Mouse (Mus musculus) hindbrain, embryonic 14.5 days (tissue): ENCODE data around the gene Stt3a. TPM values are rescaled to one million over a fixed set of nuclear protein-coding genes. Genes with fewer than 3 reads are reported as not detected.

Experiments used
- ATAC-seq: fragments of 200-750 bp; cut with Nextera tagmentation; 2 replicates; pipeline ENCODE4 v1.8.0; 2017; ENCODE audit warnings: moderate number of reproducible peaks, mild to moderate bottlenecking, moderate TSS enrichment, moderate library complexity; ENCODE audit not compliant: low FRiP score
- DNase-seq: peaks from one replicate; pipeline ENCODE4 v3.0.0-alpha.2; 2015; ENCODE audit warnings: low spot score
- H3K27ac ChIP-seq: fragments of 300-500 bp; sonication (generic); 2 replicates; pipeline ENCODE4 v1.5.1; 2014; ENCODE audit warnings: mild to moderate bottlenecking, moderate library complexity
- H3K27me3 ChIP-seq: fragments of 300-500 bp; sonication (generic); 2 replicates; pipeline ENCODE4 v1.6.1; 2014; ENCODE audit warnings: mild to moderate bottlenecking, low read length, mixed read lengths; ENCODE audit not compliant: control insufficient read depth, insufficient read depth
- H3K36me3 ChIP-seq: fragments of 300-500 bp; sonication (generic); replicated peaks from 2 replicates; pipeline ENCODE4 v1.6.1; 2014; ENCODE audit not compliant: control insufficient read depth, insufficient read depth
- H3K4me1 ChIP-seq: fragments of 300-500 bp; sonication (generic); replicated peaks from 2 replicates; pipeline ENCODE4 v1.6.1; 2014; ENCODE audit warnings: antibody characterized with exemption, low read length, mixed read lengths; ENCODE audit not compliant: control insufficient read depth, insufficient read depth
- H3K4me2 ChIP-seq: fragments of 300-500 bp; sonication (generic); replicated peaks from 2 replicates; pipeline ENCODE4 v1.6.1; 2014; ENCODE audit warnings: mild to moderate bottlenecking, moderate library complexity
- H3K4me3 ChIP-seq: fragments of 300-500 bp; sonication (generic); replicated peaks from 2 replicates; pipeline ENCODE4 v1.5.1; 2014; ENCODE audit warnings: mild to moderate bottlenecking, low read length
- H3K9ac ChIP-seq: fragments of 300-500 bp; sonication (generic); 2 replicates; pipeline ENCODE4 v1.6.1; 2014
- H3K9me3 ChIP-seq: fragments of 300-500 bp; sonication (generic); 2 replicates; pipeline ENCODE4 v1.6.1; 2016; ENCODE audit warnings: low read length; ENCODE audit not compliant: control insufficient read depth
- WGBS: fragments of 180-500 bp; shearing (Covaris S2); extraction: QIAGEN DNeasy Blood & Tissue Kit; methylation state at CpG from one replicate; pipeline ENCODE4 v1.1.7; 2014; 5-methylcytosine and 5-hydroxymethylcytosine counted together
- polyA plus RNA-seq: library from polyadenylated mRNA; unstranded; fragments of >200 nt; fragmentation: Nextera tagmentation; extraction: Ambion mirVana; gene quantifications from 2 replicates; pipeline ENCODE4 v1.2.1, GENCODE M21; 2014

Stt3a gene
- polyA plus RNA-seq, 1 experiment from 2014 or later, result 79.8 TPM

GRCm38 (mm10) chr9:36796781-36797555 is 29.5 kb upstream of the Stt3a start, which contains the start of gene Ei24:
Gene Ei24, minus strand, starts transcription at chr9:36797393.
- ATAC-seq (peak; percentile 99), DNase-seq (peak; percentile 79)
- H3K27ac ChIP-seq, result peak within 1 kb of the TSS; percentile 75
- H3K4me2 ChIP-seq, result peak within 1 kb of the TSS; percentile 72
- under 1% methylated on average over 63 of the region's 66 CpGs for WGBS
- peak within 1 kb of the TSS; percentile 95 for H3K9ac ChIP-seq
- peaks cover 16% of the 10 kb centered on the region for H3K4me1 ChIP-seq
- H3K36me3 ChIP-seq, result peaks cover 9% of the 10 kb centered on the region; the same call in 1 of the 2 replicates
- no peaks in the 10 kb centered on the region for H3K27me3 ChIP-seq
- no peaks in the 10 kb centered on the region for H3K9me3 ChIP-seq
- peak within 1 kb of the TSS; percentile 78 for H3K4me3 ChIP-seq

GRCm38 (mm10) chr9:36796224-36796623 is 28.7 kb upstream of the Stt3a start:
- Histone ChIP-seq H3K36me3 (peaks cover 17% of the 10 kb centered on the region), H3K4me1 (peaks cover 16% of the 10 kb centered on the region), H3K9me3 (no peaks in the 10 kb centered on the region), H3K27ac (0 out of 2 replicates have a peak overlapping the region, but pooled peaks have one; percentile 75), H3K4me2 (peak overlapping the region; percentile 72), H3K4me3 (peak overlapping the region; percentile 78), H3K27me3 (no peaks in the 10 kb centered on the region), H3K9ac (peak overlapping the region; percentile 95)
- DNase-seq (peak; percentile 30), ATAC-seq (no peak)
- 14% methylated on average over 5 of the region's 5 CpGs for WGBS

GRCm38 (mm10) chr9:36795556-36795955 is 28.1 kb upstream of the Stt3a start:
- peak overlapping the region; percentile 72 for H3K4me2 ChIP-seq
- H3K27me3 ChIP-seq, result no peaks in the 10 kb centered on the region
- peak overlapping the region; percentile 78; the same call in 1 of the 2 replicates for H3K4me3 ChIP-seq
- H3K27ac ChIP-seq, result no peak overlapping the region
- H3K9me3 ChIP-seq, result no peaks in the 10 kb centered on the region
- 94% methylated on average over 1 of the region's 1 CpGs for WGBS
- DNase-seq (no peak), ATAC-seq (no peak)
- H3K9ac ChIP-seq, result peak overlapping the region; percentile 95; the same call in 1 of the 2 replicates
- H3K36me3 ChIP-seq, result peaks cover 23% of the 10 kb centered on the region
- peaks cover 16% of the 10 kb centered on the region for H3K4me1 ChIP-seq

- Histone ChIP-seq H3K4me2 (no peak overlapping the region), H3K27ac (no peak overlapping the region), H3K9me3 (no peaks in the 10 kb centered on the region), H3K27me3 (no peaks in the 10 kb centered on the region), H3K4me3 (no peak overlapping the region), H3K4me1 (peaks cover 16% of the 10 kb centered on the region), H3K9ac (no peak overlapping the region), H3K36me3 (peaks cover 33% of the 10 kb centered on the region)
- no peak for DNase-seq
- 76% methylated on average over 2 of the region's 2 CpGs for WGBS
- ATAC-seq, result no peak
These were observed 27.0 kb upstream of the Stt3a start for GRCm38 (mm10) chr9:36794487-36794886.

- Histone ChIP-seq H3K4me1 (peaks cover 16% of the 10 kb centered on the region), H3K4me3 (no peak overlapping the region), H3K9me3 (no peaks in the 10 kb centered on the region), H3K4me2 (no peak overlapping the region), H3K36me3 (peaks cover 56% of the 10 kb centered on the region), H3K27me3 (no peaks in the 10 kb centered on the region), H3K9ac (no peak overlapping the region), H3K27ac (no peak overlapping the region)
- ATAC-seq (no peak), DNase-seq (no peak)
- WGBS, result 96% methylated on average over 3 of the region's 3 CpGs
These were observed 24.7 kb upstream of the Stt3a start for GRCm38 (mm10) chr9:36792191-36792590.

GRCm38 (mm10) chr9:36783921-36784320 is 16.4 kb upstream of the Stt3a start:
- ATAC-seq, result no peak
- Histone ChIP-seq H3K4me1 (no peaks in the 10 kb centered on the region), H3K36me3 (peaks cover 98% of the 10 kb centered on the region), H3K4me3 (no peak overlapping the region), H3K27me3 (no peaks in the 10 kb centered on the region), H3K9ac (no peak overlapping the region), H3K9me3 (no peaks in the 10 kb centered on the region), H3K27ac (no peak overlapping the region), H3K4me2 (no peak overlapping the region)
- no peak for DNase-seq
- 96% methylated on average over 2 of the region's 2 CpGs for WGBS

- Histone ChIP-seq H3K27ac (no peak overlapping the region), H3K4me1 (peaks cover 17% of the 10 kb centered on the region; the same call in 1 of the 2 replicates), H3K36me3 (peaks cover 9% of the 10 kb centered on the region), H3K27me3 (no peaks in the 10 kb centered on the region), H3K4me3 (no peak overlapping the region), H3K9me3 (no peaks in the 10 kb centered on the region), H3K4me2 (peak overlapping the region; percentile 78; the same call in 1 of the 2 replicates), H3K9ac (no peak overlapping the region)
- DNase-seq (no peak), ATAC-seq (no peak)
- 85% methylated on average over 1 of the region's 1 CpGs for WGBS
These were observed 1.6 kb upstream of the Stt3a start for GRCm38 (mm10) chr9:36769048-36769413.

GRCm38 (mm10) chr9:36768156-36769047 is 923 bp upstream of the Stt3a start:
- peak; percentile 24 for DNase-seq
- Histone ChIP-seq H3K27me3 (no peaks in the 10 kb centered on the region), H3K9ac (peak overlapping the region; percentile 73), H3K9me3 (no peaks in the 10 kb centered on the region), H3K4me2 (peak overlapping the region; percentile 78), H3K36me3 (peaks cover 15% of the 10 kb centered on the region), H3K4me1 (peaks cover 17% of the 10 kb centered on the region; the same call in 1 of the 2 replicates), H3K27ac (peak overlapping the region; percentile 83), H3K4me3 (peak overlapping the region; percentile 60)
- ATAC-seq, result 0 out of 2 replicates have a peak, but pooled peaks have one; percentile 0
- 14% methylated on average over 25 of the region's 25 CpGs for WGBS

- Histone ChIP-seq H3K27me3 (no peaks in the 10 kb centered on the region), H3K4me1 (peaks cover 17% of the 10 kb centered on the region; the same call in 1 of the 2 replicates), H3K4me3 (no peak overlapping the region), H3K36me3 (peaks cover 52% of the 10 kb centered on the region), H3K9ac (no peak overlapping the region), H3K4me2 (no peak overlapping the region), H3K27ac (no peak overlapping the region), H3K9me3 (no peaks in the 10 kb centered on the region)
- no peak for DNase-seq
- ATAC-seq, result no peak
- WGBS, result 95% methylated on average over 1 of the region's 1 CpGs
These were observed 3.1 kb downstream of the Stt3a start for GRCm38 (mm10) chr9:36764378-36764777.
